Mouse (Mus musculus) left cerebral cortex, postnatal 25 days (tissue): ENCODE measurements around the gene Stard3nl. TPM values are rescaled to one million over a fixed set of nuclear protein-coding genes. Genes with fewer than 3 reads are reported as not detected.
A peak's percentile ranks its signal among the peaks of the same experiment; 100 is the strongest.

Source experiments
- DNase-seq, 2 experiments: peaks; one replicate each; pipeline ENCODE4 v3.0.0; 2022; ENCODE audit warnings: low spot score in 2 of 2, mixed read lengths in 1 of 2
- intact Hi-C: fragments of 180-260 bp; cut with DNase I; formaldehyde crosslinking; loops from one replicate; pipeline ENCODE4 v1.15.1; 2025
- total RNA-seq, 2 experiments: library from RNA; stranded (reverse); gene quantifications; 2 replicates each; pipeline ENCODE4 v1.2.3; 2021

Gene Stard3nl
- total RNA-seq = 10 to 100 TPM; 59.7 to 62.5 TPM

- intact Hi-C loops = loop anchor here (2.0 kb wide), 1 partner anchor 19 kb away; no protein-coding TSS in a partner anchor
- DNase-seq = peak; percentile 100
Measured at GRCm38 (mm10) chr13:19395688-19396354, at the start of gene Stard3nl. TSS of gene Stard3nl (minus strand) at chr13:19395795.

- peak; percentile 12 to 15 for DNase-seq
- intact Hi-C loops = no loop called here
Measured at GRCm38 (mm10) chr13:19438040-19438439, 42.4 kb upstream of the Stard3nl start.

GRCm38 (mm10) chr13:19429812-19430370 is 34.3 kb upstream of the Stard3nl start:
- DNase-seq = no peak
- intact Hi-C loops = loop anchor here (2.0 kb wide), 1 partner anchor 23 kb away; no protein-coding TSS in a partner anchor

- intact Hi-C loops = no loop called here
- DNase-seq = no peak
Measured at GRCm38 (mm10) chr13:19428076-19428475, 32.5 kb upstream of the Stard3nl start.

- intact Hi-C loops = no loop called here
- DNase-seq = no peak
Measured at GRCm38 (mm10) chr13:19424563-19424962, 29.0 kb upstream of the Stard3nl start.

- intact Hi-C loops = no loop called here
- no peak for DNase-seq
Measured at GRCm38 (mm10) chr13:19422521-19422920, 26.9 kb upstream of the Stard3nl start.

GRCm38 (mm10) chr13:19417885-19418521 is 22.4 kb upstream of the Stard3nl start:
- DNase-seq = no peak
- intact Hi-C loops = no loop called here

GRCm38 (mm10) chr13:19415894-19416531 is 20.4 kb upstream of the Stard3nl start:
- intact Hi-C loops = no loop called here
- no peak for DNase-seq

- intact Hi-C loops = no loop called here
- peak in 1 of 2 experiments; percentile 63 for DNase-seq
Measured at GRCm38 (mm10) chr13:19415337-19415736, 19.7 kb upstream of the Stard3nl start.

GRCm38 (mm10) chr13:19412334-19412939 is 16.8 kb upstream of the Stard3nl start:
- no peak for DNase-seq
- intact Hi-C loops = no loop called here

GRCm38 (mm10) chr13:19411886-19412285 is 16.3 kb upstream of the Stard3nl start:
- intact Hi-C loops = no loop called here
- no peak for DNase-seq

- intact Hi-C loops = no loop called here
- DNase-seq = no peak
Measured at GRCm38 (mm10) chr13:19410694-19411093, 15.1 kb upstream of the Stard3nl start.

- intact Hi-C loops = no loop called here
Measured at GRCm38 (mm10) chr13:19407953-19408352, 12.4 kb upstream of the Stard3nl start.

GRCm38 (mm10) chr13:19404623-19405022 is 9.0 kb upstream of the Stard3nl start:
- intact Hi-C loops = no loop called here
- no peak for DNase-seq

More at GRCm38 (mm10) chr13:19407953-19408352, 12.4 kb upstream of the Stard3nl start:
- DNase-seq = no peak

- DNase-seq = peak in 1 of 2 experiments; percentile 16
- intact Hi-C loops = loop anchor here (2.0 kb wide), 1 partner anchor 18 kb away; no protein-coding TSS in a partner anchor
Measured at GRCm38 (mm10) chr13:19394798-19395687, 552 bp downstream of the Stard3nl start.

GRCm38 (mm10) chr13:19394171-19394570 is 1.4 kb downstream of the Stard3nl start:
- DNase-seq = no peak
- intact Hi-C loops = loop anchor here (2.0 kb wide), 1 partner anchor 17 kb away; no protein-coding TSS in a partner anchor

GRCm38 (mm10) chr13:19393731-19394130 is 1.9 kb downstream of the Stard3nl start:
- intact Hi-C loops = loop anchor here (2.0 kb wide), 1 partner anchor 17 kb away; no protein-coding TSS in a partner anchor

GRCm38 (mm10) chr13:19391608-19392007 is 4.0 kb downstream of the Stard3nl start:
- intact Hi-C loops = no loop called here
- no peak for DNase-seq

More at GRCm38 (mm10) chr13:19393731-19394130, 1.9 kb downstream of the Stard3nl start:
- no peak for DNase-seq

- DNase-seq = no peak
- intact Hi-C loops = no loop called here
Measured at GRCm38 (mm10) chr13:19390296-19390695, 5.3 kb downstream of the Stard3nl start.
